Mouse (Mus musculus) induced T-regulatory cell, adult 2 months (primary cell): ENCODE results near the gene Asb10.

Experiments
- DNase-seq: peaks from one replicate; pipeline ENCODE4 v3.0.0-alpha.2; 2012; ENCODE audit warnings: low read depth

Gene Asb10

DNA sequence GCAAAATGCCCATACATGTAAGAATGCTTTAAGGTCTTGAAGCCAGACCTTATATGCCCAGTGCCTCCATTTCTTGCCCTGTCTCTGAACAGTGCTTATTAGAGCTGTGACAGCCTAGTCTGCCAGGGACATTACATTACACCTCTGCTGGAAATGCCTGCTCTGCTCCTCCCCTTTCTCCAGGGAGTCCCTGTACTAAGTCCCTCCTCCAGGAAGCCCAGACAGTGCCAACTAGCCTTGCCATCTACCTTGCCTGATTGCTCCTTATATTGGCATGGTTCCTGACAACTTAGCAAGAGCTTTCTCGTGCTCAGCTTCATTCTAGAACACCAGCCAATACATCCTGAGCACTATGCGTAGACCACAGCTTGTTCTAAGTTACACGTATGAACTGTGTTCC lies 5.0 kb downstream of the Asb10 start:
- DNase-seq, result no peak

DNA sequence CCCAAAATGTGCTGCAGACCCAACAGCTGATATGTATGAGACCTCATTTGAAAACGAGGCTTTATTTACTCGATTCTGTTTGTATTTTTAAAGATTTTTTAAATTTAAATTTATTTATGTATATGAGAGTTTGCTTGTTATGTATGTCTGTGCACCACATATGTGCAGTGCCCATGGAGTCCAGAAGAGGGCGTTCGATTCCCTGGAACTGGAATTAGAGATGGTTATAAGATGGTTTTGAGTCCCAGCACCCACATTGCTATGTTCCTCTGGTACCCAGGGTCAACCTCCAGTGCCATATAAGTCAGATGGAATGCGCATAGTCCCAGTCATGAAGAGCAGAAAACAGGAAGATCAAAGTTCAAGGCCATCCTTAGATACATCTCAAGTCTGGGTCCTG lies 6.5 kb downstream of the Asb10 start:
- peak; percentile 32 for DNase-seq

DNA sequence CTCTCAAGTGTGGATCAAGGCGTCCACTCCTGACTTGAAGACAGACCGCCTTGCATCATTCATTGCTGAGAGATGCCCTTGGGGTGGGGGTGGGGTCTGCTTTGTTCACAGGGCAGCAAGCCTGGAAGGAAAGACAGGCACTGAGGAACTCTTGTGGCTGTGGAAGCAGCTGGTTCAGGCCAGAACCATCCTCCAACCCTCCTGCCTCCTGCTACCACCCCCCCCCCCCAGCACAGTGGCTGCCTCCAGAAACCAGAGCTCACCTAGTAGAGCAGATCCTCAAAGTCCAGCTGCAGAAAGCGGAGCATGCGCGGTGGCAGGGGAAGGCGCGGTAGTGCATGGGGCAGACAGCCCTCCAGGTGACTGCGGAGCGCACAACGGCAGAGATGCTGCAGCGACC lies 7.4 kb downstream of the Asb10 start:
- no peak for DNase-seq

DNA sequence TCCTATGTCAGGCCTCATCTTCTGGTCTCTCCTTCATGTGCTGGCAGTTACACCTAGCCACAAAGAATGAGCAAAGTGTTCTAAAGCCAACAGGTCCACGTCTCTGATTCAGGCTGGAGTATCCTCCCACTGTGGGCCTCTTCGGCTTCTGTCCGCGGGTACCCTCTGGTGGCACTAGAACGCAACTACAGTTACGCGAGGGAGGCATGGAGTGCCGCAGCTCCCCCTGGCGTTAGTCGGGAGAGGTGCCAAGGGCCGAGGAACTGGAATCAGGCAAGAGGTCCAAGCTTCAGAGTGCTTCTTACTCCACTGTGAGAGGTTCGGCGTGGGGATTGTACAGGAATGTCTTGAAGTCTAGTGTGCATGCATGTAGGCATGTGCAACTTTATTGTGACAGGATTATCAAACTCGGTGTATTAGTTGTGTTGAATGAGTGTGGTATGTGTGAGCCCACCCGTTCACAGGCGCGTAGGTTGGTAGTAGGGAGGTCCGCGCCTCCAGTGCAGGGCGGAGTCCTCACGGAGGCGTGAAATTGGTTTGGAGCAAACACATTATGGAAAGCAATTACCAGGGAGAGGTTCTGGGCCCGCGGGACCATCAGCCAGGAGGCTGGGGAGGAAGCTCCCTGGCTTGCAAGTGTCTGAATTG lies 10.6 kb downstream of the Asb10 start:
- DNase-seq, result peak; percentile 94

DNA sequence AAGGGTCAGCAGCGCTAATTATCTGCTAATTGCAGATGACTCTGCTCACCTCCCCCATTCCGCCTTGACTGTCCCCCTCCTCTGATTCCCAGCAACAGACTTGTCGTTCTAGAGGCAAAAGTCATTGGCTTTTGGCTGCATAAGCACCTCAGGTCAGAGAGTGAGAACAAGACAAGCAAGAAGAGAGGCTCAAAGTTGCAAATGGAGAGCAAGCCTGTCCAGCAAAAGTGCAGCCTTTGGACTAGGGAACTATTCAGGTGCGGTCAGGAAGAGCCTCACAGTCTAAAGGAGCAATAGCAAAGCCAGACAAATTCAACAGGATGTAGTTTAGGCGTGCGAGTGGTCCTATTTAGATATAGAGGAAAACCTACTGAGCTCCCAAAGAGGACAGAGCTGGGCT lies 13.0 kb downstream of the Asb10 start:
- no peak for DNase-seq

DNA sequence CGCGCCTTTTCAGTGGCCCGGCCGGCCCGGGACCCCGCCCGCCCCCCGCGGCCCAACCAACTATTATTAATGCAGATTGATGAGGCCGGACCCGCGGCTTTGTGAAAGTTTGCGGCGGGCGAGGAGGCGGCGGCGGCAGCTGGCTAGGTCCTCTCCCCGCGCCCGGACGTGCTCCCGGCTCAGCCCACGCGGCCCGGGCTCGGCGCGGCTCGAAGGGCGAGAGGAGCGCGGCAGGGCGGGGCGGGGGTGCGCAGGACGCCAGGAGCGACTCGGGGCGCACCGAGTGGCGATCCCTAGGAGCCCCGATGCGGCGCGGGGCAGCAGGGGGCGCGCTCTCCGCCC lies 13.9 kb downstream of the Asb10 start, which contains the start of gene Gbx1:
Gene Gbx1, minus strand, starts transcription at position 314 of the 342 bp plus-strand sequence.
- peak; percentile 38 for DNase-seq

DNA sequence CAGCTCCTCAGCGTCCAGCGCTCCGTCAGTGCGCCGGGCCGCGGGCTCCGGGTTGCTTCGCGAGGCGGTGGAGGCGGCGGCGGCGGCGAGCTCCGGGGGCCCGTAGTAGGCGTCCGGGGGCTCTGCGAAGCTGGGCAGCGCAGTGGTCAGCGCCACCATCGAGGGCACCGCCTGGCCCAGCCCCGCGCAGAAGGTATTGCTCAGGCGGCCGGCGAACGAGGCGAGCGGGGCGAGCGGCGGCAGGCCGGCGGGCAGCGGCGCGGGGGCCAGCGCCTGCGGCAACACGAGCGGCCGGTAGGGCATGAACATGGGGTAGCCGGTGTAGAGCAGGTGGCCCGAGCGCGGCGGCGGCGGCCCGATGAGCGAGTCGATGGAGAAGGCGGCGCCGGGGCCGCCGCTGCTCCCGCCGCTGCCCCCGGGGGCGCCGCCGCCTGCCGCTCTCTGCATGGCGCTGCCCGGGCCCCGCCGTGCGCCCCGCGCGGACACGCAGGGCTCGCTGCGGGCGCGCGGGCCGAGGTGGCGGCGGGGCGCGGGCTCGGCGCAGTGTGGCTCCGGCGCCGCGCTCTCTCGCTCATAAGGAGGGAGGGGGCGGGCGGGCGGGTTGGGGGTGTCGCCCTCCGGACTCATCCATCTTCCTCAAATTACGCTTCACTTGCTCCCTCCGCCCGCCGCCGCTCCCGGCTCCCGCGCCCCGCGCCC lies 14.4 kb downstream of the Asb10 start:
- no peak for DNase-seq

- DNase-seq, result no peak
These were observed 15.2 kb downstream of the Asb10 start for GRCm38 (mm10) chr5:24525360-24526189.

- DNase-seq, result no peak
These were observed 16.3 kb downstream of the Asb10 start for GRCm38 (mm10) chr5:24524522-24524921.

DNA sequence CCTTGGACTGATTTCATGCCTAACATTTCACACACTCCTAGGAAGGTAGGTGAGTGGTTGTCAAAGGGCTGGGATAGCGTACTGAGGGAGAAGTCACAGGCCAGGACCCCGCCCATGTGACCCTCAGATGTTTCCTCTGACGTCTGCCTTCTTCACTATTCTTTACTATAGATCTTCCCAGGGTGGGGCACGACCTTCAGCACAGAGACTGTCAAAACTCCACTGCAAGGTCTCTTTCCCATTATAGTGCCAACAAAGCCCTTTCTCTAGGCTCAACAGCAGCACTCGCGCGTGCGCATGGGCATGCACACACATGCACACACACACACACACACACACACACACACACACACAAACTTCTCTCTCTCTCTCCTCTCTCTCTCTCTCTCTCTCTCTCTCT lies 17.0 kb downstream of the Asb10 start:
- no peak for DNase-seq

DNA sequence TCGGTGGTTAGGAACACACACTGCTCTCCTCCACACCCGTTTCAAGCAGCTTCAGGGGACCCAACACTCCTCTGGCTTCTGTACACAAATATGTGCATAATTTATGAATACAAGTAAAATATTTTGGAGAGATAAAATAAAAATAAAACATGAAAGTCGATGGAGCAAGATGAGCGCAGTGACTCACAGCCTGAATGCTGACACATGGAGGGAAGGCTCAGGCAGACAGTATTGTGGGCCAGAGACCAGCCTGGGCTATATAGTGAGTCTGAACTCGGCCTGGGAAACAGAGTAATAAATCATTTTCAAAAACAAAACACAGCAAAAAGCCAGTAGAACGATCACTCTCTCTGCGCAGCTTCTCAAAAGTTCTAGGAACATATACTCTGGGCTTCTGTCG lies 19.4 kb downstream of the Asb10 start:
- no peak for DNase-seq

GRCm38 (mm10) chr5:24512271-24512670 lies 28.5 kb downstream of the Asb10 start:
- DNase-seq, result no peak

DNA sequence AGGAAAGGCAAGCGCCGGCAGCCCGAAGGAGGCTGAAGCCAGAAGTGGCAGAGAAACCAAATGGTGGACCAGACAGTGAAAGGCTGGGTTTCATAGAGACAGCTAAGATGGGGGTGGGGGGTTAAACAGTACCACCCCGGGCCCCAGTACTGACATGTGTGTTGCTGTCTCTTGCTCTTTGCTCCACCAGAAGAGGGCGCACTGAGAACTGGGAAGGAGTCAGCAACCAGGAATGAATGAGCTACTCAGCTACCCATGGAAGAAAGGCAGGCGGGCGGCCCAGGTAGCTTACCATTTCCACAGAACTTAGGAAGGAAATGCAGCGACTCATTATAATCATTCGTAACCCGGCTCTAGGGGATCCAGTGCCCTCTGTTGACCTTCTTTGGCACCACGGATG lies 30.1 kb downstream of the Asb10 start:
- DNase-seq, result peak; percentile 62

DNA sequence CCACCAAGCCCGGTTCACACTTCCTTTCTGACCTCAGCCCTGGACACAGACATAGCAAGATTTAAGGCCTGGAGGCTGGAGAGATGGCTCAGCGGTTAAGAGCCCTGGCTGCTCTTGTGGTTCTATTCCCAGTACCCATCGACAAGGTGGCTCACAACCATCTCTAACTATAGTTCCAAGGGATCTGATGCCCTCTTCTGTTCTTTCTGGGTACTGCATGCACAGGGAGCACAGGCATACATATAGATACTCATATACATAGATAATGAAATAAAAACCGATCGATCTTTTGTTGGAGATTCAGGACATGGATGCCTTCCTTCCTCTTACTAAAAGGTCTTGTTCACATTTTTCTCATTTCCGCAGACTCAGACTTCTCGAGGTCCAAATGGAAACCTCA lies 32.4 kb downstream of the Asb10 start:
- DNase-seq, result peak; percentile 24

DNA sequence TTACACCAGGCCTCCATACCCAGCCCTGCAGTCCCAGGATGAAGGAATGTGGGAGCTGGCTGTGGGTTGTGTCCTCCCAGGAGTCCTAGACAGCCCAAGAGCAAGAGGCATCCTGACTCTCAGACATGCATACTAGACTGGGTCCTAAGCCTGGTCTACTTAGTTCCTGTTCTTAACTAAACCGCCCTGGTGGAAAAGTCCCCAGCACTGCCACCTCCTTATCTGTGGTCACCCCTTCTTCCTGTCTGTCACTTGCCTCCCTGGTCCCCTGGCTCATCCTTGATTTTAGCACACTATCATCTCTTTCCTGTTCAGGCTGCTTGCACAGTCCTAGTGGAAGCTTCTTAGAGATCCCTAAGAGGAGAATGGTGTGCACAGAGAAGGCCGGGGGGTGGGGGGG lies 35.3 kb downstream of the Asb10 start:
- DNase-seq, result peak; percentile 62

DNA sequence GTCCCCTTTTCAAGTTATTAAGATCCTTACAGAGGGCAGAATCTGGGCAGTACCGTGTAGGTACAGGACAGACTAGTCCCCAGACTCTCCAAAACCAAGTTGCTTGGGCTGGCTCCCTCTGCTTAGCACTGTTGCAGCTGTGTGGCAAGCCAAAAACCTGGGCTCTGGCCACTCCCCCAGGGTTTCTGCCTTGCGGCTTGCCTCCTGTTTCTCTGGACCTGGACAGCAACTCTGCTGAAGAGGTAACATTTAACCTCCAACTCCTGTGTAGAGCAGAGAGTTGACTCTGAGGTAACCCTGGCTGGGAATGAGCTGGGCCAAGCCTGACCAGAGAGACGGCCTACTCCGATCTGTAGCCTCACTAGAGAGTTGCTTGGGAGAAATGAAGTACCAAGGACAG lies 38.0 kb downstream of the Asb10 start:
- no peak for DNase-seq

- no peak for DNase-seq
These were observed 39.9 kb downstream of the Asb10 start for GRCm38 (mm10) chr5:24500851-24501250.

DNA sequence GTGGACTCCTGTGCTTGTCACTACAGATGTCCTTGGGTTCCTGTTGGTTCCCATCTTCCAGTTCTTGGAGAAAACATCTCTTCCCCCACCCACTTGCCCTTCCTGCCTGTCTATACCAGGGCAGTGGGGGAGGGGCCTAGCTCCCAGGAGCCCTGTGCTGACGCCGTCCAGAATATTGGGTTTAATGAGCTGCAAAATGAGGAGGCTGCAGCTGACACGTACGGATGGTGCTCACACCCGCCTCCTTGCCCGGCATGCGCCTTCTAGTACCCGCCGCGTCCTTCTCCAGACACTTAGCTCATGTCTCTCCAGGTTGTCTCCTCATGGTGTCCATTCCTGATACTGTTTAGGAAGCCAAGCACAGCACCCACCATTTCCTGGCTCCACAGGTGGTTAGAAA lies 41.7 kb downstream of the Asb10 start:
- DNase-seq, result no peak

- DNase-seq, result no peak
These were observed 43.3 kb downstream of the Asb10 start for GRCm38 (mm10) chr5:24497526-24497925.

- no peak for DNase-seq
These were observed 44.0 kb downstream of the Asb10 start for GRCm38 (mm10) chr5:24496756-24497155.

DNA sequence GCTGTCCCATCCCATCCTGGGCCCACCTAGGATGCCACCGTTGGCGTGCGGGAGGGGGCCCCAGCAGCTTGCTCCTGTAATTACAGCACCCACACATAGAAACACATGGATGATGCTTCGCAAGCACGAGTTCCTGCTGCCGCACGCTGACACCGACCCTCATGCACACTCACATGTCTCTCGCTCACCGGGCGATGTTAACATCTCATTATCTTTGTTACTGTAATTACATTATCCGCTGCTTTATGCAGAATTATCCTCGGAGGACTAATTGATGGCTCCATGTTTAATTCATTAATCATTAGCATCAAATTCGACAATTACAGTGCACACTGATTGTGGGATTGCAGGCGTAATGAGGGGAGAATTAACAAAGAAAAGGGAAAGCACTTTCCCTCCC lies 45.8 kb downstream of the Asb10 start:
- no peak for DNase-seq

DNA sequence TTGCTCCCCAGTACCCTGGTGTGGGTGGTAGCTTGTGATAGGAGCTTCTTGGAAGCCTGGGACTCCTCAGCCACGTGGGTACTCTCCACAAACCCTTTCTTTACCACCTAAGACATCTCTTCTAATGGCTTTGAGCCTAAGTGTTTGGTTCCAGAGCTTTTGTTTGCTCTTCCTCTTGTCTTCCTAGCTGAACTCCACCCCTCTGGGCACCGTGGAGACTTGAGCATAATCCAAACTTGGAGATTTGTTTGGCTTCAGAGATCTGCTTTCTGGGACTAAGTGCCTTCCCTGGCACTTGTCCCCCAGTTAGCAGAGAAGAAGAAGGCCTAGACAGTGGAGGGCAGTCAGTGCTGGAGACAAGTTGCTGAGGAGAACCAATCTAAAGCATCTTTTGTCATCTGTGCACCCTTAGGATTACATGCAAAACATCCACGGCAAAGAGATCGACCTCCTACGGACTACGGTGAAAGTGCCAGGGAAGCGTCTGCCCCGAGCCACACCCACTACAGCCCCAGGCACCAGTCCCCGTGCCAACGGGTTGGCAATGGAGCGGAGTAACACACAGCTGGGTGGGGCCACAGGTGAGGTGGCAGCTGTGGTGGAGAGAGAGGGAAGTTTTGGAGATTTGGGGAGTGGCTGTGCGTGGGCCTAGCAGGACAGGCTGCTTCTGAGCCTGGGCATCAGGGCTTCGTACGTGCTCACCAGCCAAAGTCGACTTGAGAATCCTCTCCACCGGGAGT lies 48.1 kb downstream of the Asb10 start:
- no peak for DNase-seq
